Mouse (Mus musculus) left cerebral cortex, postnatal 14 days (tissue): ENCODE data around the gene Il6. TPM values are rescaled to one million over a fixed set of nuclear protein-coding genes. Genes with fewer than 3 reads are reported as not detected.
"Not testable (repeated sequence)": the region's sequence is repeated elsewhere in the genome, so short reads cannot be mapped to it uniquely, and the experiment has no call there.

Experiments
- DNase-seq, 2 experiments: peaks; one replicate each; pipeline ENCODE4 v3.0.0; 2021 to 2022; ENCODE audit warnings: low spot score in 2 of 2, mixed read lengths in 1 of 2
- intact Hi-C: fragments of 180-260 bp; cut with DNase I; formaldehyde crosslinking; loops from one replicate; pipeline ENCODE4 v1.15.1; 2025
- long read RNA-seq, 2 experiments: library from polyadenylated mRNA; stranded (forward); transcript quantifications; one replicate each; pipeline ENCODE4 v2.0.0; 2021
- total RNA-seq, 2 experiments: library from RNA; stranded (reverse); gene quantifications; 2 replicates each; pipeline ENCODE4 v1.2.3; 2021

Gene Il6
- not detected for total RNA-seq
- long read RNA-seq, experiment 1 = 0 reads
- long read RNA-seq, experiment 2 = 0 reads

GRCm38 (mm10) chr5:30012726-30013503 lies at the start of gene Il6:
Il6 (plus strand) TSS chr5:30013114.
- intact Hi-C loops = loop anchor here (5.0 kb wide), 1 partner anchor 186 kb away; no protein-coding TSS in a partner anchor
- DNase-seq = peak; percentile 91

- intact Hi-C loops = no loop called here
- no peak for DNase-seq
Observed at GRCm38 (mm10) chr5:29963488-29963887, 49.4 kb upstream of the Il6 start.

GRCm38 (mm10) chr5:29970212-29970611 lies 42.7 kb upstream of the Il6 start:
- intact Hi-C loops = no loop called here

GRCm38 (mm10) chr5:29972796-29973195 lies 40.1 kb upstream of the Il6 start:
- intact Hi-C loops = no loop called here

More at GRCm38 (mm10) chr5:29970212-29970611, 42.7 kb upstream of the Il6 start:
- no peak for DNase-seq

GRCm38 (mm10) chr5:29973533-29973932 lies 39.4 kb upstream of the Il6 start:
- DNase-seq = no peak
- intact Hi-C loops = no loop called here

More at GRCm38 (mm10) chr5:29972796-29973195, 40.1 kb upstream of the Il6 start:
- DNase-seq = no peak

GRCm38 (mm10) chr5:29974115-29974514 lies 38.8 kb upstream of the Il6 start:
- intact Hi-C loops = no loop called here
- no peak for DNase-seq

GRCm38 (mm10) chr5:29993583-29993982 lies 19.3 kb upstream of the Il6 start:
- intact Hi-C loops = no loop called here
- DNase-seq = no peak

GRCm38 (mm10) chr5:29994344-29994743 lies 18.6 kb upstream of the Il6 start:
- DNase-seq = no peak
- intact Hi-C loops = no loop called here

GRCm38 (mm10) chr5:29997351-29997750 lies 15.6 kb upstream of the Il6 start:
- intact Hi-C loops = no loop called here
- DNase-seq = no peak

GRCm38 (mm10) chr5:30000921-30001320 lies 12.0 kb upstream of the Il6 start:
- no peak for DNase-seq
- intact Hi-C loops = no loop called here

- intact Hi-C loops = loop anchor here (5.0 kb wide), 1 partner anchor 187 kb away; no protein-coding TSS in a partner anchor
Observed at GRCm38 (mm10) chr5:30014580-30014979, 1.7 kb downstream of the Il6 start.

GRCm38 (mm10) chr5:30035862-30036261 lies 22.9 kb downstream of the Il6 start:
- intact Hi-C loops, DNase-seq: not testable (repeated sequence)

More at GRCm38 (mm10) chr5:30014580-30014979, 1.7 kb downstream of the Il6 start:
- peak; percentile 28 for DNase-seq

- DNase-seq, intact Hi-C loops: not testable (repeated sequence)
Observed at GRCm38 (mm10) chr5:30037111-30037510, 24.2 kb downstream of the Il6 start.

- DNase-seq, intact Hi-C loops: not testable (repeated sequence)
Observed at GRCm38 (mm10) chr5:30039324-30039723, 26.4 kb downstream of the Il6 start.

- DNase-seq, intact Hi-C loops: not testable (repeated sequence)
Observed at GRCm38 (mm10) chr5:30039841-30040240, 26.9 kb downstream of the Il6 start.

GRCm38 (mm10) chr5:30058216-30058731 lies 45.4 kb downstream of the Il6 start:
- intact Hi-C loops = no loop called here
- DNase-seq = no peak

- DNase-seq, intact Hi-C loops: not testable (repeated sequence)
Observed at GRCm38 (mm10) chr5:30059607-30060006, 46.7 kb downstream of the Il6 start.

- no peak for DNase-seq
Observed at GRCm38 (mm10) chr5:30067726-30068125, 54.8 kb downstream of the Il6 start.

More at GRCm38 (mm10) chr5:30067726-30068125, 54.8 kb downstream of the Il6 start:
- intact Hi-C loops = no loop called here
